Mouse (Mus musculus) heart, adult 8-10 months (tissue): ENCODE measurements around the gene Vmn1r221. TPM values are rescaled to one million over a fixed set of nuclear protein-coding genes. Genes with fewer than 3 reads are reported as not detected.
"Not testable (repeated sequence)": the region's sequence is repeated elsewhere in the genome, so short reads cannot be mapped to it uniquely, and the experiment has no call there.

ENCODE experiments used
- DNase-seq: peaks from one replicate; pipeline ENCODE4 v3.0.0; 2022; ENCODE audit warnings: low spot score
- total RNA-seq, 4 experiments: library from RNA; stranded (reverse); gene quantifications; 2 replicates each; pipeline ENCODE4 v1.2.4; 2022

Vmn1r221 gene
- total RNA-seq, result not detected

- not testable (repeated sequence) for DNase-seq
These were observed at the start of gene Vmn1r221 for GRCm38 (mm10) chr13:23213827-23214226. Gene Vmn1r221 (plus strand): TSS chr13:23214127.

GRCm38 (mm10) chr13:23166471-23166870 is 47.5 kb upstream of the Vmn1r221 start:
- not testable (repeated sequence) for DNase-seq

- DNase-seq, result no peak
These were observed 26.1 kb upstream of the Vmn1r221 start, which contains the start of gene Vmn1r220 for GRCm38 (mm10) chr13:23187875-23188274. Gene Vmn1r220 (minus strand): TSS chr13:23187975.

- DNase-seq, result not testable (repeated sequence)
These were observed 10.0 kb upstream of the Vmn1r221 start for GRCm38 (mm10) chr13:23203885-23204284.

- DNase-seq, result not testable (repeated sequence)
These were observed 21.9 kb downstream of the Vmn1r221 start, which contains the start of gene Vmn1r222 for GRCm38 (mm10) chr13:23235847-23236246. Gene Vmn1r222 (minus strand): TSS chr13:23235947.

- DNase-seq, result not testable (repeated sequence)
These were observed 32.9 kb downstream of the Vmn1r221 start, which contains the start of gene Vmn1r223 for GRCm38 (mm10) chr13:23246834-23247233. Gene Vmn1r223 (plus strand): TSS chr13:23247134.

- DNase-seq, result no peak
These were observed 44.7 kb downstream of the Vmn1r221 start for GRCm38 (mm10) chr13:23258546-23259048.

GRCm38 (mm10) chr13:23268606-23269005 is 54.7 kb downstream of the Vmn1r221 start:
- not testable (repeated sequence) for DNase-seq

GRCm38 (mm10) chr13:23269127-23269526 is 55.2 kb downstream of the Vmn1r221 start:
- DNase-seq, result not testable (repeated sequence)

- no peak for DNase-seq
These were observed 55.8 kb downstream of the Vmn1r221 start for GRCm38 (mm10) chr13:23269681-23270080.

GRCm38 (mm10) chr13:23270321-23271101 is 56.6 kb downstream of the Vmn1r221 start:
- no peak for DNase-seq

Other genes with a start within 250 kb of the Vmn1r221 start
- gene Vmn1r213, start 206.5 kb upstream of the Vmn1r221 start, total RNA-seq, result not detected
- gene Vmn1r214, start 183.7 kb upstream of the Vmn1r221 start, total RNA-seq, result not detected
- gene Vmn1r215, start 146.1 kb upstream of the Vmn1r221 start, total RNA-seq, result not detected
- not detected for gene Vmn1r217, start 95.9 kb upstream of the Vmn1r221 start, total RNA-seq
- not detected for gene Vmn1r218, start 81.0 kb upstream of the Vmn1r221 start, total RNA-seq
- gene Vmn1r219, start 54.8 kb upstream of the Vmn1r221 start, total RNA-seq, result not detected
- not detected for gene Vmn1r220, start 26.2 kb upstream of the Vmn1r221 start, total RNA-seq
- not detected for gene Vmn1r222, start 21.8 kb downstream of the Vmn1r221 start, total RNA-seq
- gene Vmn1r223, start 33.0 kb downstream of the Vmn1r221 start, total RNA-seq, result not detected
- 10 to 100 TPM; 12.3 to 15.4 (median 14.7) TPM for gene Zfp322a, start 155.1 kb downstream of the Vmn1r221 start, total RNA-seq
- 1 to 10 TPM; 4.1 to 4.8 (median 4.7) TPM for gene Abt1, start 209.7 kb downstream of the Vmn1r221 start, total RNA-seq